Mouse (Mus musculus) cerebellum, adult 11-12 months (tissue): Measurements from ENCODE around the gene Mc3r.

Experiments
- DNase-seq: peaks from one replicate; pipeline ENCODE4 v3.0.0; 2022

Mc3r gene

DNA sequence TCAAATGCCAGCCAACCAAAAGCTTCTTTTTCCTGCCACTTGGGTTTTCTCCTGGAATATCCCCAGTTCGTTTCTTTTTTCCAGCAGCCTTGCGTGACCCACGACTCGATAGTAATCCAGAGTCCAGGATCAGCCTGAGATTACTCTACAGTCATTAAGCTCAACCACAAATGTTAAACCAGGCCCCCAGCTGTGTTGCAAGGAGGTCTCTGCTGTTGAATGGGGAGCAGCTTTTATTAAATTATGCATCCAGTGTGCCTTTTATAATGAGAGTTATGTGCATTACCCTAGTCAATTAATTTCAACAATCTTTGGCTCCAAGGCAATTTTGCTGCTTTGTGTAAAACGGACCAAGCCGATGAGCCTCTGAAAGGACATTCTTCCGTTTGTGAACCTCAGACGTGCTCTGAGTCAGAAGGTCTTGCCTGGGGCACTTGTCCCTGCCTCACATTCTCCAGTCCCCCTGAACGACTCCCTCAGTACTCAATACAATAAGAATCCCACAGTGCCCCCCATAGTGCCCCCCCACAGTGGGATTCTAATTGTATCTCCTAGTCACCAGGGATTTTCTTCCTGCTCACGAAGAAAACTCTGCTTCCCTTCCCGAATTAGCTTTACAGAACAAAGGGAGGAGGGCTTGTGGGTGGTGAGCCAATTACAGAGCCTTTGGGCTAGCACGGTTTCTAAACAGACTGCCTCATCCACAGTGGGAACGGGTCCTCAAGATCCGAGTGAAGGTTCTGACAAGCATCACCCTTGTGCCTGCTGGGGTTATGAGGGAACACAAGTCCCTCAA lies 51.0 kb downstream of the Mc3r start:
- DNase-seq: no peak
